Mouse (Mus musculus) natural killer cell, adult 2 months (primary cell): ENCODE results near the gene Usp49.
"Not testable (repeated sequence)": the region's sequence is repeated elsewhere in the genome, so short reads cannot be mapped to it uniquely, and the experiment has no call there.

Experiments used
- DNase-seq, 2 experiments: peaks; one replicate each; pipeline ENCODE4 v3.0.0; 2022; ENCODE audit warnings: low spot score in 2 of 2

Usp49 gene

GRCm38 (mm10) chr17:47646683-47647082 is 16.2 kb downstream of the Usp49 start:
- peak; percentile 69 to 75 for DNase-seq

GRCm38 (mm10) chr17:47648966-47649365 is 18.5 kb downstream of the Usp49 start:
- no peak for DNase-seq

- no peak for DNase-seq
Measured at GRCm38 (mm10) chr17:47651953-47652352, 21.5 kb downstream of the Usp49 start.

DNA sequence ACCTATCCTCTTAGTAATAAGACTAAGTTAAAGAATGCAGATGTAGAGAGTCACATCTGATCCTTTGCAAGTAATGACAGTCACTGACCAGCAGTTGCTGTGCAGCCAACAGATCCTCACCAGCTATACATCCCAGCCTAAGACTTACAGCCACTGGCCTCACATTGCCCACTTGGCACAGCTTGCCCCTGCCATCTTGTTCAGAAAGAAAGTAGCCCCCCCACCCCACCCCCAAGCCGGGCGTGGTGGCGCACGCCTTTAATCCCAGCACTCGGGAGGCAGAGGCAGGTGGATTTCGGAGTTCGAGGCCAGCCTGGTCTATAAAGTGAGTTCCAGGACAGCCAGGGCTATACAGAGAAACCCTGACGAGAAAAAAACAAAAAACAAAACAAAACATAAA is 23.9 kb downstream of the Usp49 start:
- DNase-seq = not testable (repeated sequence)

- DNase-seq = no peak
Measured at GRCm38 (mm10) chr17:47655697-47656096, 25.2 kb downstream of the Usp49 start.

- DNase-seq = no peak
Measured at GRCm38 (mm10) chr17:47657901-47658300, 27.4 kb downstream of the Usp49 start.

GRCm38 (mm10) chr17:47658741-47659243 is 28.3 kb downstream of the Usp49 start:
- DNase-seq = no peak

DNA sequence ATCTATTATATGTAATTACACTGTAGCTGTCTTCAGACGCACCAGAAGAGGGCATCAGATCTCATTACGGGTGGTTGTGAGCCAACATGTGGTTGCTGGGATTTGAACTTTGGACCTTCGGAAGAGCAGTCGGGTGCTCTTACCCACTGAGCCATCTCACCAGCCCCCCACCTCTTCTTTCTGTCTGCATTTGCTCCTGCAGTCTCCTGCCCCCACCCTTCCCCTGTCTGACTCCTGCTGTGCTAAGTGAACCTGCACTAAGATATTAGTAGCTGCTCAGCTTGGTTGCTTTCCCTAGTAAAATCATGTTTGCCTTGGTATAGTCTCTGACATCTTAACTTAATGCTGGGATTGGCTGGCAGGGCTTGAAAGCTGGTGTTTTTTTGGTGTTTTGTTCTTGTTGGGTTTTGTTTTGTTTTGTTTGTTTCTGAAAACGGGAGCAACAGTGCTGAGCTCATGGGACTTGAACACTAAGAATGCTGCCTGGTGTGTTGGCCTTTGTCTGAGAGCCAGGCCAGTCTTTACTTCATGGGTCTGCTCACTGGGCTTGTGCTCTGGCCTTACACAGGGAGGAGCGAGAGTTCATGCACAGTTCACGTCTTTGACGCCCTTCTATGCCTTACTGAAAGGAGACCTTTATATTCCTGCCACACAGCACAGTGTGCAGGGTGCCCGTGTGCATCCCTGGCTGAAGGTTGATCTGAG is 32.7 kb downstream of the Usp49 start:
- no peak for DNase-seq

DNA sequence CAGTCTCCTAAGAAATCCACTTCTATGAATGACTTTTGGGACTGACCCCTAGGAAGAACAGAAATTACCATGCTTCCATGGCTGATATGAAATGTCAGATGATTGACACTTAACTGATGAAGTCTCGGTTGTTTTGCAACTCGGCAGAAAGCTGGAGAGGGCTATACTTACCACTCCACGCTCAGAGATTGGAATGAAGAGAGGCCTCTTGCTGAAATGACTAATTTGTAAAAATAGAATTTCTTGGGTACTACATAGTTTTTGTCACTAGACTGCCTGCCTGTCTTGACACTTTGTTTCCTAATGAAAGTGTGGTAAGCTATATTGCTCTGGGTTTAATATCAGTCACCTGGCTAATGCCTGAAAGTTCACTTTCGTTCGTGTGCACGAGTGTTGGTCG is 34.0 kb downstream of the Usp49 start:
- no peak for DNase-seq

DNA sequence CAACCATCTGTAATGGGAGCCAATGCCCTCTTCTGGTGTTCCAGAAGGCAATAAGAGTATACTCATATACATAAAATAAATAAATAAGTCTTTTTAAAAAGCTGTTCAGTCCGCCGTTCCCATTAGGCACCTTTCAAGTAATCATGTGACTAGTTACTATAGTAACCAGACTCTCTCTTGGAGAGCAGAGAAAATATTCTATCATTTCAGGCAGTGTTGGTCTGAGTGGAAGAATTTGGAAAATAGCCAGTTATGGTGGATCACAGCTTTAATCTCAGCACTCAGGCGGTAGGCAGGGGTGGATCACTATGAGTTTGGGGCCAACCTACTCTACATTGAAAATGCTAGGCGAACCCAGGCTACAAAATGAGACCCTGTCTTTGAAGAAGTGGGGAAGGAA is 38.7 kb downstream of the Usp49 start:
- no peak for DNase-seq

DNA sequence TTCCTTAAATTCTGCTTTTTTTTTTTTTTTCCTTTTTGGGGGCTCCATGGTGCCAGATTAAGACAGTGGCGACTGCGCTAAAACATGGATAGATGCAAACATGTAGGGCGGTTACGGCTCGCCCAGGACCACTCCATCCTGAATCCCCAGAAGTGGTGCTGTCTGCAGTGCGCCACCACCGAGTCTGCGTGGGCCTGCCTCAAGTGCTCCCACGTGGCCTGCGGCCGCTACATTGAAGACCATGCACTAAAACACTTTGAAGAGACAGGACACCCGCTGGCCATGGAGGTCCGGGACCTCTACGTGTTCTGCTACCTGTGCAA is 41.5 kb downstream of the Usp49 start:
- DNase-seq = no peak

GRCm38 (mm10) chr17:47672311-47673111 is 42.0 kb downstream of the Usp49 start:
- no peak for DNase-seq

- DNase-seq = peak in 1 of 2 experiments; percentile 43
Measured at GRCm38 (mm10) chr17:47676581-47676980, 46.1 kb downstream of the Usp49 start.

- DNase-seq = no peak
Measured at GRCm38 (mm10) chr17:47678238-47678637, 47.7 kb downstream of the Usp49 start.

DNA sequence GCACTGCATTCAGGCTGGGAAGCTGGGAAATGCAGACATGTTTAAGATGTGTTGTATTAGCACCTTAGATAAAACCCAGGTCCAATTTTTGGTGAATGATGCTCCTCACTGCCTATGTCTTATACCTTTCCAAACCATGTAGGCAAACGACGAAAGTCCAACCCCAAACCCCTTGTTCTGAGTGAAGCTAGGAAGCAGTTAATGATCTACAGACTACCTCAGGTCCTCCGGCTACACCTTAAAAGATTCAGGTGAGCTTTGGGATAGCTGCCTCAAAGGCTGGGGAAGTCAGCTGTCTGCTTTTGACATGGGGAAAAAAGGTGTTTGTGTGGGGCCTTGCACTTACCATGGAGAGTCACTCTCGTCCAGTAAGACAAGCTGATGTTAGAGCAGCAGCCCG is 48.2 kb downstream of the Usp49 start:
- DNase-seq = no peak

- peak; percentile 37 to 57 for DNase-seq
Measured at GRCm38 (mm10) chr17:47682836-47683235, 52.3 kb downstream of the Usp49 start.

GRCm38 (mm10) chr17:47687409-47688343 is 57.2 kb downstream of the Usp49 start:
- peak; percentile 85 to 91 for DNase-seq

DNA sequence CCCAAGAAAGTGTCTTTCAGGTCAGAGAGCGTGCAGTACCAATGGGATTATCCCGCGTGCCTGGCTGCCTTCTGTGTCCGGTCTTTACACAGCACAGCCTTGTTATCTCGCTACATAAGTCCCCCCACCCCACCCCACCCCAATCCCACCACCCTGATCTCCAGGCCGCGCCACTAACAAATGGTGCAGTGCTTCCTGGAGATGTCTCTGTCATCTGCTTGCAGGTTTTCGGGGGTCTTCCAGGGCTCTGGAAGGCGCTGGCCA is 57.8 kb downstream of the Usp49 start, which contains the start of gene Tomm6:
Tomm6 (minus strand) TSS at position 43 of the 264 bp plus-strand sequence.
- no peak for DNase-seq

DNA sequence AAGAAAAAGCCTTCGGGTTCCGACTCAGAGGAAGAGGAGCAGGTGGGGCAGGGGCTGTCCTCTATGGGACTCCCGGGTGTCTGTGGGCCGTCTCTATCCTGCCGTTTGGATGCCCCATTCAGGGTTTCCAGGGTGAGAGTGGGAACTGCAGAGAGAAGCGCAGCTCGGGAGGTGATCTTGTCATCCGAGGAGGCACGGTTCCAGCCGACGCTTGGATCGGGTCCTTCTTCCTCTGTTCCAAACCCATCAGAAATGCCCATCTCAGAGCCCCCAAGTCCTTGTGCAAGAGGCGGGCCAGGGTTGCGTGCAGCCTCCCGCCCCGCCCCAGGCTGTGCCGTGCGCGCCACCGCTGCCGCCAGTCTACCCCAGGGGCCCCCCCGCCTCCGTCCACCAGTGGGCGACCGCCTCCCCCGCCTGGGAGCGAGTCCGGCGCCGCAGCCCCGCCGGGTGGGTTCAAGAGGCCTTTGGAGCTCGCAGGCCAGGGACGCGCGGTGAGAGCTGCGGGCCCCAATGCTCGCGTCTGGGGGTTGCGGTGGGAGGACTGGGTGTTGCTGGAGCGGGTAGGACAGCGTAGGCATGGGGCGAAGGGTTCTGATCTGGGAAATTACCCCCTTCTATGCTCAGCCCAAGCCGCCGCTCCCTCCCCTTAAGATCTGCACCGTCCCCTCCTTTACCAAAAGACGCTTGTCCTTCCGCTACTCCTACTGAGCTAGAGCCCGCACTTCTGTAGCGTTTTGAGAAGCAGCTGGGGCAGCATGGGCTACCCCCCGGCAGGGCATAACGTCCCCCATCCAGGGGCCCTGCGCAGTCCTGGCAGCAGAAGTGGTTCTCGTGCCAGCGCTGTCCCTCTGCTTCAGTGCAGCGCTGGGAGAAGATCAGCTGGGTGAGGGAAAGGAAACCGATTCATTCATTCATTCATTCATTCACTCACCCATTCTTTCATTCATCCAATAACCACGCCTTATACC is 58.4 kb downstream of the Usp49 start, which contains the start of gene Frs3:
Frs3 (plus strand) TSS at position 423 of the 968 bp plus-strand sequence.
- DNase-seq = peak; percentile 50

GRCm38 (mm10) chr17:47689894-47690293 is 59.4 kb downstream of the Usp49 start:
- DNase-seq = no peak

DNA sequence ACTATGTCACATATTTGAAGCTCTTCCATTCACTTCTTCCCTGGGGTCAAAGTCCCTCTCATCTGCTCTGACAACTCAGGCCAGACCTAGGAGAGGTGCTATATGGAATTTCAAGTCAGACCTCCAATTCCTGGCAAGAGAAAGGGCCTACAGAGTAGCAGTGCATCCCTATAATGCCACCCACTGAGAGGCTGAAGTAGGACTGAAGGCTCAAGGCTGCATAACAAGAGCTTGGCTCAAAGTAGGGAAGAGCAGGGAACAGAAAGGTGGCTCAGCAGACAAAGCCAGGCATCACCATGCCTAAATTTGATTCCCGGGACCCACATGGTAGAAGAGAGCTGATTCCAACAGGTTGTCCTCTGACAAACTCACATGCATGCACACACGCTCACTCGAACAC is 61.2 kb downstream of the Usp49 start:
- no peak for DNase-seq
